17 mouse cellular contexts compared by ENCODE assay signal in genomic region chr3:116047034-116047433, GRCm38 (mm10). TPM values are rescaled to one million over a fixed set of nuclear protein-coding genes. Genes with fewer than 3 reads are reported as not detected.
A peak's percentile ranks its signal among the peaks of the same experiment; 100 is the strongest.
DNase-seq lines count a peak whose midpoint lies in the region; ATAC-seq and TF ChIP-seq lines count a peak whose summit lies in the region.
"Had no signal": no experiment of that assay in that cellular context is flagged by ENCODE, and none has a peak within 500 bp of the region (broad histone marks: within the 10 kb centered on the region; RNA-seq: fewer than 3 reads in every experiment).

No protein-coding gene starts in this region.

- no peaks in the 10 kb centered on the region for H3K27me3 ChIP-seq in midbrain, embryonic 11.5 days (ENCODE audit: control insufficient read depth, insufficient read depth, low read length)
- H3K27me3 ChIP-seq in midbrain, embryonic 10.5 days (ENCODE audit: low read depth, poor library complexity, severe bottlenecking), result no peaks in the 10 kb centered on the region
- H3K27me3 ChIP-seq in hindbrain, embryonic 14.5 days (ENCODE audit: control insufficient read depth, insufficient read depth, low read length), result no peaks in the 10 kb centered on the region
- no peaks in the 10 kb centered on the region for H3K27me3 ChIP-seq in midbrain, embryonic 16.5 days (ENCODE audit: control insufficient read depth, insufficient read depth, low read depth, low read length)
- H3K27me3 ChIP-seq: embryonic facial prominence, embryonic 12.5 days; limb, embryonic 15.5 days; neural tube, embryonic 12.5 days had no signal

- no peak for TF ChIP-seq CTCF in embryonic fibroblast, embryonic 13.5 days (IDR thresholded peaks at IDR 0.05; ENCODE audit: borderline replicate concordance, insufficient read depth, low read length)

- peak; percentile 76 for ATAC-seq in midbrain, embryonic 11.5 days (ENCODE audit: low FRiP score)
- peak; percentile 66; the same call in 1 of the 2 replicates for ATAC-seq in hindbrain, embryonic 14.5 days (ENCODE audit: low FRiP score)
- ATAC-seq in midbrain, embryonic 16.5 days, result 0 out of 2 replicates have a peak, but pooled peaks have one; percentile 42

- no peaks in the 10 kb centered on the region for H3K36me3 ChIP-seq in midbrain, embryonic 11.5 days (ENCODE audit: control insufficient read depth, insufficient read depth, low read length)
- no peaks in the 10 kb centered on the region for H3K36me3 ChIP-seq in midbrain, embryonic 10.5 days
- no peaks in the 10 kb centered on the region for H3K36me3 ChIP-seq in hindbrain, embryonic 14.5 days (replicated peaks; ENCODE audit: control insufficient read depth, insufficient read depth)
- H3K36me3 ChIP-seq in midbrain, embryonic 16.5 days (ENCODE audit: control insufficient read depth, insufficient read depth, low read length), result no peaks in the 10 kb centered on the region
- H3K36me3 ChIP-seq: embryonic facial prominence, embryonic 12.5 days; limb, embryonic 15.5 days; neural tube, embryonic 12.5 days had no signal

- WGBS in midbrain, embryonic 11.5 days, result 41% methylated on average over 5 of the region's 5 CpGs
- WGBS in midbrain, embryonic 10.5 days, result 56% methylated on average over 5 of the region's 5 CpGs
- 31% methylated on average over 5 of the region's 5 CpGs for WGBS in hindbrain, embryonic 14.5 days
- 17% methylated on average over 5 of the region's 5 CpGs for WGBS in midbrain, embryonic 16.5 days

- no peak overlapping the region for H3K4me3 ChIP-seq in midbrain, embryonic 11.5 days (ENCODE audit: low read depth, low read length)
- H3K4me3 ChIP-seq in midbrain, embryonic 10.5 days, result no peak overlapping the region
- no peak overlapping the region for H3K4me3 ChIP-seq in embryonic fibroblast, embryonic 13.5 days (ENCODE audit: insufficient read depth, low read length)
- H3K4me3 ChIP-seq in hindbrain, embryonic 14.5 days (replicated peaks; ENCODE audit: low read length), result no peak overlapping the region
- no peak overlapping the region for H3K4me3 ChIP-seq in midbrain, embryonic 16.5 days (ENCODE audit: low read depth, low read length)
- H3K4me3 ChIP-seq: embryonic facial prominence, embryonic 12.5 days; limb, embryonic 15.5 days; neural tube, embryonic 12.5 days had no signal

- H3K9me3 ChIP-seq in midbrain, embryonic 11.5 days (ENCODE audit: control insufficient read depth, low read length), result no peaks in the 10 kb centered on the region
- H3K9me3 ChIP-seq in midbrain, embryonic 10.5 days (replicated peaks), result no peaks in the 10 kb centered on the region
- H3K9me3 ChIP-seq in hindbrain, embryonic 14.5 days (ENCODE audit: control insufficient read depth, low read length), result no peaks in the 10 kb centered on the region
- no peaks in the 10 kb centered on the region for H3K9me3 ChIP-seq in midbrain, embryonic 16.5 days (replicated peaks; ENCODE audit: control insufficient read depth, low read length, poor library complexity, severe bottlenecking)
- H3K9me3 ChIP-seq: embryonic facial prominence, embryonic 12.5 days; limb, embryonic 15.5 days; neural tube, embryonic 12.5 days had no signal

- no peak for TF ChIP-seq POLR2A in embryonic fibroblast, embryonic 13.5 days (IDR thresholded peaks at IDR 0.05; ENCODE audit: low read depth, low read length)

- no peak overlapping the region for H3K27ac ChIP-seq in midbrain, embryonic 11.5 days (ENCODE audit: low read depth, low read length)
- H3K27ac ChIP-seq in midbrain, embryonic 10.5 days (replicated peaks), result no peak overlapping the region
- peak overlapping the region; percentile 40 for H3K27ac ChIP-seq in embryonic fibroblast, embryonic 13.5 days (ENCODE audit: insufficient read depth, low read length)
- peak overlapping the region; percentile 41 for H3K27ac ChIP-seq in hindbrain, embryonic 14.5 days
- no peak overlapping the region for H3K27ac ChIP-seq in midbrain, embryonic 16.5 days (ENCODE audit: low read length)
- H3K27ac ChIP-seq: embryonic facial prominence, embryonic 12.5 days; limb, embryonic 15.5 days; neural tube, embryonic 12.5 days had no signal

- peak; percentile 89 for DNase-seq in midbrain, embryonic 11.5 days (ENCODE audit: low spot score, missing footprints)
- no peak for DNase-seq in midbrain, embryonic 10.5 days (ENCODE audit: low spot score)
- no peak for DNase-seq in hindbrain, embryonic 14.5 days (ENCODE audit: low spot score)
- no peak for DNase-seq in spleen, adult 18-20 months
- DNase-seq in layer of hippocampus, postnatal 36 days, result no peak
- no peak for DNase-seq in lung, postnatal 14 days
- DNase-seq: adrenal gland, adult 2 months; cerebellum, adult 11-12 months; gastrocnemius, postnatal 10 days; lung, adult 18-20 months; lung, postnatal 36 days; thymus, postnatal 36 days had no signal

- no peak overlapping the region for H3K9ac ChIP-seq in midbrain, embryonic 11.5 days (ENCODE audit: low read length)
- no peak overlapping the region for H3K9ac ChIP-seq in hindbrain, embryonic 14.5 days
- no peak overlapping the region for H3K9ac ChIP-seq in midbrain, embryonic 16.5 days (ENCODE audit: low read depth, low read length)
- H3K9ac ChIP-seq: embryonic facial prominence, embryonic 12.5 days; limb, embryonic 15.5 days; neural tube, embryonic 12.5 days had no signal

- H3K4me1 ChIP-seq in midbrain, embryonic 11.5 days (ENCODE audit: control insufficient read depth, insufficient read depth, low read length), result no peaks in the 10 kb centered on the region
- peaks cover 10% of the 10 kb centered on the region for H3K4me1 ChIP-seq in midbrain, embryonic 10.5 days
- no peaks in the 10 kb centered on the region for H3K4me1 ChIP-seq in embryonic fibroblast, embryonic 13.5 days (ENCODE audit: control insufficient read depth, insufficient read depth, low read length)
- H3K4me1 ChIP-seq in hindbrain, embryonic 14.5 days (replicated peaks; ENCODE audit: control insufficient read depth, insufficient read depth, low read length), result no peaks in the 10 kb centered on the region
- no peaks in the 10 kb centered on the region for H3K4me1 ChIP-seq in midbrain, embryonic 16.5 days (ENCODE audit: control insufficient read depth, insufficient read depth, low read length)
- H3K4me1 ChIP-seq: embryonic facial prominence, embryonic 12.5 days; limb, embryonic 15.5 days; neural tube, embryonic 12.5 days had no signal

- H3K4me2 ChIP-seq in midbrain, embryonic 11.5 days, result no peak overlapping the region
- no peak overlapping the region for H3K4me2 ChIP-seq in hindbrain, embryonic 14.5 days (replicated peaks)
- H3K4me2 ChIP-seq in midbrain, embryonic 16.5 days (ENCODE audit: low read length), result no peak overlapping the region
- H3K4me2 ChIP-seq: embryonic facial prominence, embryonic 12.5 days; limb, embryonic 15.5 days; neural tube, embryonic 12.5 days had no signal

RNA-seq across cellular contexts. Expression of gene Extl2, which starts 39.8 kb away (rescaled TPM):
- polyA plus RNA-seq in midbrain, embryonic 11.5 days (2014; fragmentation: Nextera tagmentation; extraction: Ambion mirVana), result 27.3 and 28.1 TPM in 2 replicates
- polyA plus RNA-seq in midbrain, embryonic 10.5 days (2016; fragmentation: Nextera tagmentation; extraction: Ambion mirVana), result 23.5 and 24.3 TPM in 2 replicates
- 24.7 and 33.9 TPM in 2 replicates for polyA plus RNA-seq in embryonic fibroblast, embryonic 13.5 days (2011; ENCODE audit: insufficient read length, low read depth, missing spikeins)
- 43.7 and 48.0 TPM in 2 replicates for polyA plus RNA-seq in hindbrain, embryonic 14.5 days (2014; fragmentation: Nextera tagmentation; extraction: Ambion mirVana)
- 30.0 and 30.1 TPM in 2 replicates for polyA plus RNA-seq in midbrain, embryonic 16.5 days (2015; fragmentation: Nextera tagmentation; extraction: Ambion mirVana)
- total RNA-seq in layer of hippocampus, postnatal 36 days (2021), result 10 to 100 TPM; 69.3 to 70.7 TPM

RNA-seq across cellular contexts. Expression of gene Slc30a7, which starts 39.8 kb away (rescaled TPM):
- polyA plus RNA-seq in midbrain, embryonic 11.5 days (2014; fragmentation: Nextera tagmentation; extraction: Ambion mirVana), result 25.4 and 29.3 TPM in 2 replicates
- polyA plus RNA-seq in midbrain, embryonic 10.5 days (2016; fragmentation: Nextera tagmentation; extraction: Ambion mirVana), result 21.0 and 22.6 TPM in 2 replicates
- polyA plus RNA-seq in embryonic fibroblast, embryonic 13.5 days (2011; ENCODE audit: insufficient read length, low read depth, missing spikeins), result 53.1 TPM in 2 replicates
- polyA plus RNA-seq in hindbrain, embryonic 14.5 days (2014; fragmentation: Nextera tagmentation; extraction: Ambion mirVana), result 19.5 and 22.5 TPM in 2 replicates
- 14.2 and 19.5 TPM in 2 replicates for polyA plus RNA-seq in midbrain, embryonic 16.5 days (2015; fragmentation: Nextera tagmentation; extraction: Ambion mirVana)
- total RNA-seq in layer of hippocampus, postnatal 36 days (2021), result 10 to 100 TPM; 26.9 to 28.2 TPM

Comparison
In these comparisons a context has a peak if more than half of its experiments do, and no peak if none do; other contexts are left out.
1. H3K27ac ChIP-seq: peak in embryonic fibroblast, embryonic 13.5 days (single experiment) and hindbrain, embryonic 14.5 days (single experiment); none in midbrain, embryonic 11.5 days (single experiment), midbrain, embryonic 10.5 days (single experiment) and midbrain, embryonic 16.5 days (single experiment).
2. Peak in every context shown above with its lines, with median percentiles within 50 percentile points of each other: ATAC-seq.